Mouse (Mus musculus): ENCODE measurements at regions not wholly inside any gene's neighbourhood (a gene's known extent, or its start where the extent isn't known, plus 50 kb on each side); places are given as distances from the start of the nearest gene placed in this dataset.
"Not testable (repeated sequence)": the region's sequence is repeated elsewhere in the genome, so short reads cannot be mapped to it uniquely, and the experiment has no call there.

GRCm38 (mm10) chrX:93888480-93888879 lies 56.5 kb upstream of the Pdk3 start:
- no peak for DNase-seq (ENCODE audit: low spot score)

GRCm38 (mm10) chrX:93888966-93889365 lies 57.0 kb upstream of the Pdk3 start:
- no peak for DNase-seq (ENCODE audit: low spot score)

GRCm38 (mm10) chrX:93889394-93890042 lies 57.5 kb upstream of the Pdk3 start:
- DNase-seq (ENCODE audit: low spot score): peak; percentile 67

GRCm38 (mm10) chrX:93896838-93897820 lies 65.1 kb upstream of the Pdk3 start:
- no peak for DNase-seq (ENCODE audit: low spot score)

- no peak for DNase-seq (ENCODE audit: low spot score)
These were observed 65.2 kb upstream of the AU015836 start for GRCm38 (mm10) chrX:93903209-93903608.

GRCm38 (mm10) chrX:93905531-93905930 lies 62.9 kb upstream of the AU015836 start:
- DNase-seq (ENCODE audit: low spot score): no peak

GRCm38 (mm10) chrX:93911087-93911840 lies 57.2 kb upstream of the AU015836 start:
- peak; percentile 39 for DNase-seq (ENCODE audit: low spot score)

GRCm38 (mm10) chrX:93915548-93915947 lies 52.9 kb upstream of the AU015836 start:
- no peak for DNase-seq (ENCODE audit: low spot score)

- not testable (repeated sequence) for DNase-seq (ENCODE audit: low spot score)
These were observed 51.1 kb upstream of the AU015836 start for GRCm38 (mm10) chrX:93917367-93917766.
